Mouse (Mus musculus) stomach, embryonic 15.5 days (tissue): ENCODE data around the gene Mbnl2. TPM values are rescaled to one million over a fixed set of nuclear protein-coding genes. Genes with fewer than 3 reads are reported as not detected.

ENCODE experiments used
- ATAC-seq: fragments of 200-750 bp; cut with Nextera tagmentation; 2 replicates; pipeline ENCODE4 v1.8.0; 2017; ENCODE audit warnings: low read depth, moderate number of reproducible peaks, moderate TSS enrichment; ENCODE audit not compliant: insufficient read depth, low FRiP score
- H3K27ac ChIP-seq: fragments of 300-500 bp; sonication (generic); 2 replicates; pipeline ENCODE4 v1.5.1; 2015; ENCODE audit warnings: mild to moderate bottlenecking, inconsistent platforms
- H3K27me3 ChIP-seq: fragments of 300-500 bp; sonication (generic); replicated peaks from 2 replicates; pipeline ENCODE4 v1.6.1; 2015; ENCODE audit warnings: inconsistent platforms
- H3K36me3 ChIP-seq: fragments of 300-500 bp; sonication (generic); 2 replicates; pipeline ENCODE4 v1.6.1; 2015; ENCODE audit warnings: inconsistent platforms
- H3K4me1 ChIP-seq: fragments of 300-500 bp; sonication (generic); 2 replicates; pipeline ENCODE4 v1.6.1; 2015; ENCODE audit warnings: inconsistent platforms
- H3K4me2 ChIP-seq: fragments of 300-500 bp; sonication (generic); 2 replicates; pipeline ENCODE4 v1.6.1; 2015; ENCODE audit warnings: mild to moderate bottlenecking, inconsistent platforms
- H3K4me3 ChIP-seq: fragments of 300-500 bp; sonication (generic); replicated peaks from 2 replicates; pipeline ENCODE4 v1.5.1; 2015; ENCODE audit warnings: inconsistent platforms
- H3K9ac ChIP-seq: fragments of 300-500 bp; sonication (generic); 2 replicates; pipeline ENCODE4 v1.6.1; 2015; ENCODE audit warnings: inconsistent platforms
- H3K9me3 ChIP-seq: fragments of 300-500 bp; sonication (generic); 2 replicates; pipeline ENCODE4 v1.6.1; 2016; ENCODE audit warnings: inconsistent platforms
- WGBS: fragments of 180-500 bp; shearing (Covaris S2); methylation state at CpG from one replicate; pipeline ENCODE4 v1.1.7; 2015; 5-methylcytosine and 5-hydroxymethylcytosine counted together
- polyA plus RNA-seq: library from polyadenylated mRNA; unstranded; fragments of >200 nt; fragmentation: Nextera tagmentation; extraction: Ambion mirVana; gene quantifications from 2 replicates; pipeline ENCODE4 v1.2.1, GENCODE M21; 2015

The Mbnl2 gene
- 109 and 116 TPM in 2 replicates for polyA plus RNA-seq

- Histone ChIP-seq H3K9ac (peak within 1 kb of the TSS; percentile 54), H3K9me3 (no peaks in the 10 kb centered on the region), H3K27ac (peak within 1 kb of the TSS; percentile 97), H3K27me3 (no peaks in the 10 kb centered on the region), H3K4me1 (peaks cover 38% of the 10 kb centered on the region), H3K36me3 (no peaks in the 10 kb centered on the region), H3K4me3 (peak within 1 kb of the TSS; percentile 76), H3K4me2 (peak within 1 kb of the TSS; percentile 90)
- WGBS, result under 1% methylated on average over 35 of the region's 35 CpGs
- ATAC-seq, result peak; percentile 97
Measured at GRCm38 (mm10) chr14:120275246-120276238, at the start of gene Mbnl2. Gene Mbnl2 (plus strand): TSS chr14:120275669.

- no peaks in the 10 kb centered on the region for H3K9me3 ChIP-seq
- WGBS, result 46% methylated on average over 7 of the region's 7 CpGs
- no peak overlapping the region for H3K9ac ChIP-seq
- no peak overlapping the region for H3K4me2 ChIP-seq
- H3K27ac ChIP-seq, result no peak overlapping the region
- no peak overlapping the region for H3K4me3 ChIP-seq
- H3K36me3 ChIP-seq, result no peaks in the 10 kb centered on the region
- no peaks in the 10 kb centered on the region for H3K4me1 ChIP-seq
- no peak for ATAC-seq
- H3K27me3 ChIP-seq, result no peaks in the 10 kb centered on the region
Measured at GRCm38 (mm10) chr14:120232076-120232496, 43.4 kb upstream of the Mbnl2 start.

DNA sequence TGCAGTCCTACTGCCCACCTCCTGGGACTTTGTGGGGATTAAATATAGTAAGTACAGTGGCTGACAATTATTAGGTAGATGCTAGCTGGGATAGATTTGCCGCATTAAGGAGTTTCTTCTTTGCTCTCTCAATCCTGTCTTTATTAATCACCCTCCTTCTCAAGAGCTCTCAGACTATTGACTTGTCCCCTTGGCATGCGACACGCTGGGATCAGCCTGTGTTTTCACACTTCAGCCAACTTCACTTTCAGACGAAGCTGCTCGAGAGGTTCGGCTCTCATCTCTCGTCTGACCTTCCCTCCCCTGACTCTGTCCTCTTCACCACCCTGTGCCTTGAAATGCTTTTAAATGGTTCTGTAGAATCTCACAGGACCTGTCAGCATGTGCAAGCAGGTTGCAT, 39.9 kb upstream of the Mbnl2 start:
- Histone ChIP-seq H3K4me1 (no peaks in the 10 kb centered on the region), H3K9me3 (no peaks in the 10 kb centered on the region), H3K27me3 (no peaks in the 10 kb centered on the region), H3K9ac (no peak overlapping the region), H3K4me2 (no peak overlapping the region), H3K27ac (no peak overlapping the region), H3K4me3 (no peak overlapping the region), H3K36me3 (no peaks in the 10 kb centered on the region)
- ATAC-seq, result no peak
- WGBS, result 70% methylated on average over 7 of the region's 7 CpGs

DNA sequence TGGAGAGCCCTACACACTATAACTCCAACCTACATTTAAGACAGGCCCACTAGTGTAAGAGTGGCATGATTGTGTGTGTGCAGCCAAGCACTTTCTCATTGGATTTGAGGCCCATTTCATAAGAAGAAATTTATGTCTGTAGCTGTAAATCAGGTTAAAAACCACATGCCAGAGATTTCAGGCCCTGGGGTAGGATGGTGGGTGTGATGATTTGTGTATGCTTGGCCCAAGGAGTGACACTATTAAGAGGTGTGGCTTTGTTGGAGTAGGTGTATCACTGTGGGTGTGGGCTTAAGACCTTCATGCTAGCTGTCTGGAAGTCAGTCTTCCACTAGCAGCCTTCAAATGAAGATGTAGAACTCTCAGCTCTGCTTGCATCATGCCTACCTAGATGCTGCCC, 37.0 kb upstream of the Mbnl2 start:
- H3K27me3 ChIP-seq, result 0 out of 2 replicates have a peak, but pooled peaks cover 3% of the 10 kb centered on the region
- no peak overlapping the region for H3K27ac ChIP-seq
- ATAC-seq, result no peak
- H3K36me3 ChIP-seq, result no peaks in the 10 kb centered on the region
- H3K4me3 ChIP-seq, result no peak overlapping the region
- no peaks in the 10 kb centered on the region for H3K9me3 ChIP-seq
- H3K4me1 ChIP-seq, result no peaks in the 10 kb centered on the region
- H3K4me2 ChIP-seq, result no peak overlapping the region
- no peak overlapping the region for H3K9ac ChIP-seq

DNA sequence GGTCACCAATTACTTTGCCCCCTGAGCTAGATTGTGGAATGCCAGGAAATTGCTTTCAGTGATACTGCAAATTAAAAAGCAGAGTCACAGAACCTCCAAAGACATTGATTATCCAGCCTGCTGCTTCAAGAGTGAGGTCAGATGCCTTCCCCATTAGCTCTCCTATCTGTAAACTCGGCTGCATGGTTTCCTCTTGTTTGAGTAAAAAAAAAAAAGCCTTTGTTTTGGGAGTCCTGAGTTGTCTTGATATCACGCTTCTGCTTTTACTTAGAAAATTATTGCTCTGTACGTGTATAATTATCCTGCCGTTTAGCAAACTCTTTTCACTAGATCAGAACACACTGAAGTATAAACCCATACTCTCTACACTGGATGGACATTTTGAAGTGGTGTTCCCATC, 35.3 kb upstream of the Mbnl2 start:
- H3K27me3 ChIP-seq, result 0 out of 2 replicates have a peak, but pooled peaks cover 3% of the 10 kb centered on the region
- H3K9ac ChIP-seq, result no peak overlapping the region
- no peak overlapping the region for H3K27ac ChIP-seq
- no peaks in the 10 kb centered on the region for H3K4me1 ChIP-seq
- no peak overlapping the region for H3K4me3 ChIP-seq
- H3K9me3 ChIP-seq, result no peaks in the 10 kb centered on the region
- no peak for ATAC-seq
- no peaks in the 10 kb centered on the region for H3K36me3 ChIP-seq
- no peak overlapping the region for H3K4me2 ChIP-seq
- WGBS, result 45% methylated on average over 4 of the region's 4 CpGs

DNA sequence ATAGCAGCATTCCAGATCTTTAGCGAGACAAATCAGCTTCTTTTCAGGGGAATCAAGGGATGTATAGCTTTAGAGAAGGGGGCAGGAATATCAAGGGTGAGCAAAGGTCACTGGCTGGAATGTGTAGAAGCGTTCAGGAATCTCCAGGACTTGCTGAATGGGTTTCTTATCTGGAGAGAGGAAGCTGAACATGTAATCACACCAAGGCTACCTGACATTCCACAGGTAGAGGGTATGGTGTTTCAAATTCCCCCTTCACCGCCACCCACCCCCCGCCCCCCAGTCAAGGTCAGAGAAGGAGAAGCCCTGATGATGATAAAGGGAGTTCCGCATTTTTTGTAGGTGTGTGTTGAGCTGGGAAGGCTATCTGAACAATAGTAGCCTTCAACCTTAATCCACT, 32.8 kb upstream of the Mbnl2 start:
- no peak overlapping the region for H3K27ac ChIP-seq
- no peaks in the 10 kb centered on the region for H3K4me1 ChIP-seq
- H3K4me3 ChIP-seq, result no peak overlapping the region
- H3K9ac ChIP-seq, result no peak overlapping the region
- H3K9me3 ChIP-seq, result no peaks in the 10 kb centered on the region
- 0 out of 2 replicates have a peak, but pooled peaks cover 3% of the 10 kb centered on the region for H3K27me3 ChIP-seq
- H3K36me3 ChIP-seq, result no peaks in the 10 kb centered on the region
- WGBS, result 49% methylated on average over 5 of the region's 5 CpGs
- no peak overlapping the region for H3K4me2 ChIP-seq
- no peak for ATAC-seq

DNA sequence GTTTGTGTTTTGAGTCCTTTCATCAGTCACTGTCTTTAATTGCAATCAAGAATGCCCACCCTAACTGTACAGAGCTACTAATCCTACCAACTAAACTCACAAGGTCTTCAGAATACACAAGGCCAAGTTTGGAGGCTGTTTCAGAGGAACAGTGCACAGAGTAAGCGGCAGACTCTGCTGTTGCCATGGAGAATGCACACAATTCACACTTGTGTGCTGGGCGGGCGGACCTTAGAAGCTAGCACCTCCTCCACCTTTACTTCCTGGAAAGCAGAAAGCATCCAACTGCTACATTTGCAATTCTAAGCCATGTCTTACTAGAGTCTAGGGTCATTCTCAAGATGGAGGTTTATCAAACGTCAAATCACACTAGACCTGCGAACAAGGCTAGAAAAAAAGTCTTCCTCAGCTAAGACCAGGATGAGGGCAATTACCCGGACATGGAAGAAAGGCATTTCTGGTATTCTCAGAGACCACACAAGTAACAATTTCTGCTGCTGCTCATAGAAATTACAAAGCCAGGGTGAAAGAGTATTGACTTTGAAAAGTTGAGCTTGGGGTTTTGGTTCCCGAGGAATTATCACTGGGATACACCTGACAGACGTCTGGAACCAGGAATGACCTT, 30.3 kb upstream of the Mbnl2 start:
- no peaks in the 10 kb centered on the region for H3K9me3 ChIP-seq
- no peak for ATAC-seq
- no peak overlapping the region for H3K9ac ChIP-seq
- no peak overlapping the region for H3K4me2 ChIP-seq
- H3K27me3 ChIP-seq, result 0 out of 2 replicates have a peak, but pooled peaks cover 3% of the 10 kb centered on the region
- WGBS, result 66% methylated on average over 8 of the region's 8 CpGs
- no peak overlapping the region for H3K27ac ChIP-seq
- H3K4me1 ChIP-seq, result no peaks in the 10 kb centered on the region
- no peaks in the 10 kb centered on the region for H3K36me3 ChIP-seq
- no peak overlapping the region for H3K4me3 ChIP-seq

DNA sequence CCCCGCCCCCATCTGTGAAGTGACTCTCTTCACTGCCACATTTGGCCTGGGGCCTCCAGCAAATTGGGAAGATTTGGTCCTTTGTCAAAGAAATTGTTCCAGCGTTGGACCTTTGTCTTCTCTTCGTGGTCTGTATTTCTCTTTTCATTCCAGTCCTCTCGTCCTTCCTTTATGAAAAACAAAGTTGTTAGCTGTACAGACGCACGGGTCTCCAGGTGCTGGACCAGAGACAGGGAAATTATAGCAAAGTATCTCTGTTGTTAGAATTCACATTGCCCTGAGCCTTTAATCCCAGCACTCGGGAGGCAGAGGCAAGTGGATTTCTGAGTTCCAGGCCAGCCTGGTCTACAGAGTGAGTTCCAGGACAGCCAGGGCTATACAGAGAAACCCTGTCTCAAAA, 22.1 kb upstream of the Mbnl2 start:
- no peak overlapping the region for H3K4me3 ChIP-seq
- no peaks in the 10 kb centered on the region for H3K4me1 ChIP-seq
- 83% methylated on average over 7 of the region's 7 CpGs for WGBS

GRCm38 (mm10) chr14:120256146-120256545, 19.3 kb upstream of the Mbnl2 start:
- H3K4me1 ChIP-seq, result no peaks in the 10 kb centered on the region
- no peaks in the 10 kb centered on the region for H3K36me3 ChIP-seq
- H3K4me3 ChIP-seq, result no peak overlapping the region
- H3K27ac ChIP-seq, result peak overlapping the region; percentile 78; the same call in 1 of the 2 replicates
- no peak for ATAC-seq
- H3K27me3 ChIP-seq, result no peaks in the 10 kb centered on the region
- H3K9ac ChIP-seq, result no peak overlapping the region
- WGBS, result 69% methylated on average over 2 of the region's 2 CpGs
- H3K4me2 ChIP-seq, result no peak overlapping the region
- H3K9me3 ChIP-seq, result no peaks in the 10 kb centered on the region

More for the DNA sequence above, 22.1 kb upstream of the Mbnl2 start:
- Histone ChIP-seq H3K36me3 (no peaks in the 10 kb centered on the region), H3K27me3 (no peaks in the 10 kb centered on the region), H3K9me3 (no peaks in the 10 kb centered on the region), H3K9ac (no peak overlapping the region), H3K4me2 (no peak overlapping the region), H3K27ac (no peak overlapping the region)
- ATAC-seq, result no peak

GRCm38 (mm10) chr14:120256623-120257384, 18.7 kb upstream of the Mbnl2 start:
- 19% methylated on average over 15 of the region's 15 CpGs for WGBS
- Histone ChIP-seq H3K9ac (no peak overlapping the region), H3K4me2 (peak overlapping the region; percentile 38)

DNA sequence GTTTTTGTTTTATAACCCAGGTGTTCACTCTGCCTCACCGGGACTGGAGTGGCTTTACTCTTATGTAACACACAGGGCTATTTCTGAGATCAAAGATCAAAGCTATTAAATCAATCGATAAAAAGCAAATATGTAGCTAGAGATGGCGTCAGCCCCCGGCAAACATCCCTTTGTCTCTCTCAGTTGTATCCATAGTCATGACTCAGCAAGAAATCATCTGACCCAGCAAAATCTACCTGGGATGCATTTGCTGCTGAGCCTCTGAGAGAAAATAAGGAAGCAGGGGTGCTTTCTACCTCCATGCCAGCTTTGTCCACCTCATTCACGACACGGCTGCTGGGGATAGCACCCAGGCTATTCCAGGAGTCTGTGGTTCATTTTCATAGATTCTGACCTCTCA, 18.0 kb upstream of the Mbnl2 start:
- Histone ChIP-seq H3K27ac (no peak overlapping the region), H3K9ac (no peak overlapping the region)

More at GRCm38 (mm10) chr14:120256623-120257384, 18.7 kb upstream of the Mbnl2 start:
- peak; percentile 39; the same call in 1 of the 2 replicates for ATAC-seq
- no peaks in the 10 kb centered on the region for H3K36me3 ChIP-seq
- H3K27ac ChIP-seq, result peak overlapping the region; percentile 78
- H3K27me3 ChIP-seq, result no peaks in the 10 kb centered on the region
- no peaks in the 10 kb centered on the region for H3K4me1 ChIP-seq
- H3K9me3 ChIP-seq, result no peaks in the 10 kb centered on the region
- H3K4me3 ChIP-seq, result no peak overlapping the region; the same call in 1 of the 2 replicates

More for the DNA sequence above, 18.0 kb upstream of the Mbnl2 start:
- Histone ChIP-seq H3K4me3 (no peak overlapping the region), H3K9me3 (no peaks in the 10 kb centered on the region), H3K4me2 (peak overlapping the region; percentile 38), H3K4me1 (no peaks in the 10 kb centered on the region), H3K36me3 (no peaks in the 10 kb centered on the region), H3K27me3 (no peaks in the 10 kb centered on the region)
- ATAC-seq, result no peak
- 24% methylated on average over 6 of the region's 6 CpGs for WGBS
